Mouse (Mus musculus) cerebellum, adult 11 months (tissue): ENCODE results near the gene Abhd12.
"Not testable (repeated sequence)": the region's sequence is repeated elsewhere in the genome, so short reads cannot be mapped to it uniquely, and the experiment has no call there.

Experiments
- DNase-seq: peaks from one replicate; pipeline ENCODE4 v3.0.0; 2022

The Abhd12 gene

DNA sequence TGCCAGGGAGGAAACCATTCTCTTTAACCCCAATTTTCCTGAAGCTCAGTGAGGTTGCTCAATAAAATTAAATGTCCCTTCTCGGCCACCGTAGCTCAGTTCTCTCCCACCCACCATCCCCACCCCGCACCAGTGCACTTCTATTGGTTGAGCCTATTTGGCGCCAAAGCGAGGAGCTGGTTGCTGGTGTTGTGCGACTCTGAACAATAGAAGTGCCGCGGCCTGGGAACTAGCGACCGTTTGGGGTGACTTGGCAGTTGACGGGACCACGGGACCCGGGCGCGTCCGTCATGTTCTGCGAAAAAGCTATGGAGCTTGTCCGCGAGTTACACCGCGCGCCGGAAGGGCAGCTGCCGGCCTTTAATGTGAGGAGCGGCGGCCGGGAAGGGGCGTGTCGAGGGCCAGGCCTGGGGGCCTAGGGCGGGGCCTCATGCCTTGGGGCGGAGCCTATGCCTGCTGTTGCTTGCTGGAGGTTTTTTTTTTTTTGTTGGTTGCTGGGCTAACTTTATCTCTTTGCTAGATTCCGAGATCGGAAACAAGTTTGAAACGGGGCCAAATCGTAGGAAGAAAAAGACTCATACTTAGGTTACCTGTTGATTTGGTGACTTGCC, 5.0 kb upstream of the Abhd12 start:
- peak; percentile 80 for DNase-seq

GRCm38 (mm10) chr2:150908881-150909280, 4.3 kb upstream of the Abhd12 start:
- not testable (repeated sequence) for DNase-seq

DNA sequence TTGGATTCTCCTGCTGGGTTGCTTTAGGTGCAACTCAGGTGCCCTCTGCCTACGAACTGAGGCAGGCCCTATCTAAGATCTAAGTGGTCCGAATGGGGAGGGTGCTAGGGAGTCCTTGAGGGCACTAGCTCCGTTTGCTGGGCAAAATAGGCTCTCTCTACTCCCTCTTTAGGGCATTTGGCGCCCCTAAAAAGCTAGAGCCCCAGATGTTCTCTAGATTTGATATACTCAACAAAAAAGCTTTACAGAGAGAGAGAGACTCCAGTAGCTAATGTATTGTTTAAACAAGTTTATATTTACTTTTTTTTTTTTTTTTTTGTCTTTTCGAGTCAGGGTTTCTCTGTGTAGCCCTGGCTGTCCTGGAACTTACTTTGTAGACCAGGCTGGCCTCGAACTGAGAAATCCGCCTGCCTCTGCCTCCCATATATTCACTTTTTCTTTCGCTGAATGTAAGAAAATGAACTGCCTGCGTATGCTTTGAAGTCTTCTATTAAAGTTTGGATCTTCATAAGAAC, 452 bp upstream of the Abhd12 start, which contains the start of gene Gins1:
Gene Gins1, plus strand, starts transcription at position 465 of the 515 bp plus-strand sequence.
- no peak for DNase-seq

DNA sequence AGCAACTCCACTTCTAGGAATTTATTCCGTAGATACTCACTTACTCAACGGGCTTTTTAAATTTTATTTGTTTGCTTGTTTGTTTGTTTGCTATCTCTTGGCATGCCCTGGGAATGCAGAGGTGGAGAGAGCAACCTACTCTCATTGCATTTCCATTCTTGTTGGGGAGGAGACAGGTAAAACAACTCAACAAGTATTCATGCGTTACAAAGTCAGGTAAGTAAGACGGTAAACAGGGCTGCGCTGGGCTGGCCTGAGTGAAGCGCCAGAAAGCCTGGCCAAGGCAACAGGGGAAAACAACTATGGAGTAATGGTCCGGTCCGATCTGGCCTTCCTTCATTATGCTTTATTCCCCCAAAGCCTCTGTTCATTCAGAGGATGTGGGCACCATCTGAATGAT, 2.2 kb downstream of the Abhd12 start:
- DNase-seq: no peak

DNA sequence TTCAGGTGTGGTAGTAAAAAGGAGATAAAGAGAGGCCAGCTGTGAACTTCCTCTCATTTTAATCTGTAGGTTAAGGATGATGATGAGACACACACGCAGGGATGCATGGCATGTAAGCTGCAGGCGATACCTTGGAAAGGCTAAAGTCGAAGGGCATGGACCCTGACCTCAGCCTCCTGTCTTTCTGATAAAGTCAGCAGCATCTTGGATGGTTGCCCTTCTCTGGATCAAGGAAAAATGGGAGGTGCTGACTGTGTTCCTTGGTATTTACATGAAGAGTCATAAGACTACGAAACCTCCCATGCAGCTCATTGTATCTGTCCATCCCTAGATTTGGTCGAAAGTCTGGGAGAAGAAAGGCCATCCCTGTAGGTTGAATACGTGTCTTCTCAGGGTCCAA, 4.2 kb downstream of the Abhd12 start:
- no peak for DNase-seq

- no peak for DNase-seq
Observed at GRCm38 (mm10) chr2:150895691-150896252, 8.8 kb downstream of the Abhd12 start.

DNA sequence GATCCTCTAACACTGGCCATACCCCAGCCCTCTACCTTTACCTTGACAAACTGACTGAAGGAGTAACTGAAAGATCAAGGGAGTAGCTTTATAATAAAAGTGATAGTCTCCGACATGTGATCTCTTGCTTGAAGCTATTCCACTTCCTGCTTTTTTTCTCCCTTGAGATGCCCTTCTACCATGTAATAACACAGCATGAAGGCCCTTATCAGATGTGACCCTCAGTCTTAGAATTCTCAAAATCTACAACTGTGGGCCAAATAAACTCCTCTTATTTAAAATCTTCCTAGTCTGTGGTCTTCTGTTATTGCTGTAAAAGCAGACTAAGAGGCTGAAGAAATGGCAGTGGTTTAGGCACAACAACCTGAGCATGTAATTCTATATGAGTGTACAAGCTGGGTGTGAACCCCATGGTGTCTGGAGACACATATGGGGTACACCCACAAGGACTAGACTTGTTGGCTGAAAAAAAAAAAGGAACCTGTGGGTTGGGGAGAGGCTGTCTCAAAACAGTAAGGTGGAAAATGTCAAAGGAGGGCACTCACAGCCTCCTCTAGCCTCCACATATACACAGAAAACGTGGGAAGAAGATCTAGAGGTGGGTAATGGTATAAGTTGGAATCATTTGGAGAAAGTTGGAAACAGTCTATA, 9.8 kb downstream of the Abhd12 start:
- no peak for DNase-seq

- DNase-seq: no peak
Observed at GRCm38 (mm10) chr2:150887370-150887769, 17.2 kb downstream of the Abhd12 start.

DNA sequence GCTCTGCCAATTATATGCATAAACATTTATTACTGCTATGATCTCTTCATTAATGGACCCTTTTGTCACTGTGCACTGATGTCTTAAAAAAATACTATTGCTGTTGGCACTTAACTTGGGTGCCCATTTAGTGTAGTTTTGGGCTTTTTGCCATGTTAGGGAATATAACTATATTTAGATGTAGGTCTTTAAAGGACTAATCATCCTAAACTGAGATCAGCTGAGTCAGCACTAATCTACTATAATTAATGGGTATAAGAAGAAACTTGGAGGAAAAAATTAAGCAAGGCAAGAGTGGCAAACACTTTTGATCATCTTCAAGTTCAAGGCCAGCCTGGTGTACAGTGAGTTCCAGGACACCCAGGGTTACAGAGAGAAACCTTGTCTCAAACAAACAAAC, 18.2 kb downstream of the Abhd12 start:
- no peak for DNase-seq

GRCm38 (mm10) chr2:150885814-150886213, 18.7 kb downstream of the Abhd12 start:
- no peak for DNase-seq

DNA sequence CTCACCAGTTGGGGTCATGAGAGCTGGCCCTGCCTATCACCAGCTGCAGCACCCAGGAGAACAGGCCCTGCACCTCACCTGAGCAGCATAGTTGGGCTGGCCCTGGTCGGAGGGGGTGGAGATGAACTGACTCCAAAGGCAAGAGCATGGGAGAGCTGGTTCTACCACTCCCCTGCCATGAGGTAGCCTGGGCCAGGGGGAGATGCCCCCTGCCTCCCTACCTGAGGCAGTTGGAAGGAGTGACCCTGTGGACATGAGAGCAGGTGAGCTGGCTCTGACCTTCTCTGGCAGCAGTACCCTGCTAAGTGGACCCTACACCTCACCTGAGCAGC, 19.8 kb downstream of the Abhd12 start:
- DNase-seq: no peak

GRCm38 (mm10) chr2:150884075-150884778, 20.3 kb downstream of the Abhd12 start:
- no peak for DNase-seq

DNA sequence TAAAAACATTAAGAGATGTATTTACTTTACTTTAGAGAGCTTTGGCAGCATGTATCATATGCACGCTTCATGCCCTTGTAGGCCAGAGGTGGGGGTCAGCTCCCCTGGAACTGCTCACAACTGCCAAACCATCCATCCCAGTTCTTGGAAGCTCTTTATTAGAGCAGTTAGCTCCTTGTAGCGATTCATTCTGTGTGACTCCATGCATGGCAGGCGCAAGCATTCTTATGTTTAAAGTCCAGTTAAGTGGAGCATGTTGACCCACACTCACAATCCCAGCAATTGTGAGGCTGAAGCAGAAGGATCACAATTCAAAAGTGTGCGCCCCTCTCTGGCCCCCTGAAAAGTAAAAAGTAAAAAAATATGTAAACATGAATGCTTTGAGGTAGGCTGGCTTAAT, 27.0 kb downstream of the Abhd12 start:
- DNase-seq: no peak

DNA sequence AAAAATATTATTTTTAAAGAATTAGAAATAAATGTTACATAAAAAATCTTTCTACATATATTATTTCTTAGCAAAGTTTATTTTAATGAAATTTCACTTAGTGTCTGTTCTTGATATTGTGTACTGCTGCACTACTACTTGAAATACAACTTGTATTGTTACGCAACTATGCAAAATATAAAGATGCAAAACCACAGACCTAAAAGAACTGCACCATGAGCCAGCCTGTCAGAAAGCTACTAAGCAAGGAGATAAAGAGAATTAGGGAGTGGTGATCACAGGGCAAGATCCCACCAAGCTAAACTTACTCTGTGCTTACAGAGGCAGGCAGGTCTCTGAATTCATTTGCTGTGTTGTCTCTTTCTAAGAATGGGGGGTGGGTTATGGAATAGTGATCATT, 29.3 kb downstream of the Abhd12 start:
- no peak for DNase-seq

DNA sequence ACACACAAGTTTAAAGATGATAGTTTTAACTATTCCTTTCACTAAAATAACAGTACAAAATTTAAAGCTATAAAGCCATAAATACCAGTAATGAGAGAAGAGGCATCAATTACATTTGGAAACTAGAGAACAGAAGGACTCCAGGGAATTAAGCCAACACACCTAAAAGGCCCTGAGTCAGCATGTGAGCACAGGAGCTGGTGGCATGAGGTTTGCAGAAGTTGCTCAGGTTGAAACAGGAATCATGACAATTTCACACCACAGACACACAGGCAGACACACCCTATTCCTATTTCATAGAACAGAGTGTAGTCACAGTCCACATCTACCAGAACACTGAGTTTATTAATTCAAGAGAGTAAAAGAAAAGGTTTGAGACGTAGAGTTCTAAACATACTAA, 30.0 kb downstream of the Abhd12 start:
- no peak for DNase-seq

- DNase-seq: no peak
Observed at GRCm38 (mm10) chr2:150869446-150869845, 35.1 kb downstream of the Abhd12 start.

DNA sequence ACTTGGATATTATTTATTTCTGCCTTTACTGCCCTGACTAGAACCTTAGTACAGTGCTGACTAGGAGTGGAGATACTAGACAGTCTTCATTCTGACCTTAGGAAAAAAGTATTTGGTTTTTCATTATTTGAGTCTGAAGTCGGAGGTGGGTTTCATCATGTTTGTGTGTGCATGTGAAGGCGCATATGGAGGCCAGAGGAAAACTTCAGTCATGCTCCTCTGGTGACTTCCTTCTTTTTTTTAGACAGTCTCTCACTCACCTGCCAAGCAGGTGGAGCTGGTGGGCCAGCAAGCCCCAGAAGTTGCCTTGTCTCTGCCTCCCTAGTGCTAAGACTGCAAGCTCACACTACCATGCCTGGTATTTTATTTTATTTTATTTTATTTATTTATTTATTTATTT, 37.5 kb downstream of the Abhd12 start:
- no peak for DNase-seq

DNA sequence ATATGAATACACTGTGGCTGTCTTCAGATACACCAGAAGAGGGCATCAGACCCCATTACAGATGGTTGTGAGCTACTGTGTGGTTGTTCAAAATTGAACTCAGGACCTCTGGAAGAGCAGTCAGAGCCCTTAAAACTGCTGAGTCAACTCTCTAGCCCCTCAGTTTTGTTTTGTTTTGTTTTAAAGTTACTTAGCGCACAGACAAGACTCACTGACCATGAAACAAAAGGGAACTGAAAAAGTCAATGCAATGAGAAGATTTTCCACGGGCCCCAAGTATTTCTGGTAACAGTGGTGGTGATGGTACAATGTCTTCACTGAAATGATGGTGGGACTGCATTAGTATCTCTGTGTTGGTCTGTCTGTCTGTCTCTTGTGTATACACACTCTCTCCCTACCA, 43.4 kb downstream of the Abhd12 start:
- DNase-seq: no peak

- no peak for DNase-seq
Observed at GRCm38 (mm10) chr2:150859709-150860470, 44.7 kb downstream of the Abhd12 start.

- no peak for DNase-seq
Observed at GRCm38 (mm10) chr2:150858724-150859487, 45.6 kb downstream of the Abhd12 start.

GRCm38 (mm10) chr2:150855186-150855585, 49.4 kb downstream of the Abhd12 start:
- DNase-seq: no peak

DNA sequence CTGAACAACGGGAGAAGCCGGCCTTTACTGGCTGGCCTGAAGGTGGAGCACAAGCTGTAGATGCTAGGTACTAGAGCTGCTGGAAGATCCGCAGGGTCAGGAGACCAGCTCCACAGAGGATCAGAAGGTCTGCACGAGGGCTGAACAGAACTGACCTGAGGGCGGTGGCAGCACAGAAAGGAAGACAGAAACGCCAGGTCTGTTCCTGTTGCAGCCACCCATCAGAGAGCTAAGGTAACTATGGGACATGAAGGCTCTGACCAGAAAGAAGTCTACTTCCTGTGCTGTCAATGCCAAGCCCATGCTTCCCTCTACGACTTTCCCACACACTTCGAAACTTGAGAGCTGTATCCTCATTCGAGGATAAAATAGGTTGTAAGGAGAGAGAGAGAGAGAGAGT, 53.3 kb downstream of the Abhd12 start:
- no peak for DNase-seq
